Mouse (Mus musculus): ENCODE measurements around the gene Dgkh. TPM values are rescaled to one million over a fixed set of nuclear protein-coding genes. Genes with fewer than 3 reads are reported as not detected.

Dgkh gene
- total and polyA plus RNA-seq, 2 experiments: 0.24 to 1.8 TPM

GRCm38 (mm10) chr14:78533701-78534100 lies 198.9 kb downstream of the Dgkh start:
- no peak overlapping the region for H3K9ac ChIP-seq (ENCODE audit: low read depth, low read length)
- TF ChIP-seq CTCF (IDR thresholded peaks at IDR 0.05; ENCODE audit: low read depth, low read length) (no peak), POLR2A (IDR thresholded peaks at IDR 0.05; ENCODE audit: extremely low read depth, insufficient read depth, low read length) (no peak)
- H3K79me2 ChIP-seq (ENCODE audit: control insufficient read depth, insufficient read depth, low read length): peaks cover 16% of the 10 kb centered on the region; the same call in 1 of the 2 replicates
- no peak overlapping the region for H3K4me3 ChIP-seq (ENCODE audit: insufficient read depth, low read depth, low read length)
- H3K36me3 ChIP-seq (ENCODE audit: control insufficient read depth, insufficient read depth, low read length): no peaks in the 10 kb centered on the region
- no peak for DNase-seq (ENCODE audit: extremely low read depth, low read depth, low spot score)
- 82% methylated on average over 3 of the region's 3 CpGs for WGBS
- H3K27me3 ChIP-seq (ENCODE audit: control insufficient read depth, insufficient read depth, low read length): no peaks in the 10 kb centered on the region
- no peak overlapping the region for H3K27ac ChIP-seq (replicated peaks; ENCODE audit: insufficient read depth, low read depth, low read length)
- peaks cover 13% of the 10 kb centered on the region for H3K4me1 ChIP-seq (ENCODE audit: control insufficient read depth, insufficient read depth, low read length)

- Histone ChIP-seq H3K4me3 (ENCODE audit: insufficient read depth, low read depth, low read length) (no peak overlapping the region), H3K27ac (replicated peaks; ENCODE audit: insufficient read depth, low read depth, low read length) (no peak overlapping the region), H3K27me3 (ENCODE audit: control insufficient read depth, insufficient read depth, low read length) (no peaks in the 10 kb centered on the region), H3K79me2 (ENCODE audit: control insufficient read depth, insufficient read depth, low read length) (peaks cover 16% of the 10 kb centered on the region; the same call in 1 of the 2 replicates), H3K9ac (ENCODE audit: low read depth, low read length) (no peak overlapping the region), H3K36me3 (ENCODE audit: control insufficient read depth, insufficient read depth, low read length) (no peaks in the 10 kb centered on the region), H3K4me1 (ENCODE audit: control insufficient read depth, insufficient read depth, low read length) (peaks cover 16% of the 10 kb centered on the region)
- 87% methylated on average over 6 of the region's 6 CpGs for WGBS
- no peak for DNase-seq (ENCODE audit: extremely low read depth, low read depth, low spot score)
- TF ChIP-seq CTCF (IDR thresholded peaks at IDR 0.05; ENCODE audit: low read depth, low read length): no peak
- TF ChIP-seq POLR2A (IDR thresholded peaks at IDR 0.05; ENCODE audit: extremely low read depth, insufficient read depth, low read length): no peak
Observed at GRCm38 (mm10) chr14:78532345-78532744, 200.2 kb downstream of the Dgkh start.

- Histone ChIP-seq H3K79me2 (ENCODE audit: control insufficient read depth, insufficient read depth, low read length) (peaks cover 23% of the 10 kb centered on the region), H3K27ac (replicated peaks; ENCODE audit: insufficient read depth, low read depth, low read length) (no peak overlapping the region), H3K9ac (ENCODE audit: low read depth, low read length) (no peak overlapping the region), H3K4me3 (ENCODE audit: insufficient read depth, low read depth, low read length) (no peak overlapping the region), H3K36me3 (ENCODE audit: control insufficient read depth, insufficient read depth, low read length) (no peaks in the 10 kb centered on the region), H3K27me3 (ENCODE audit: control insufficient read depth, insufficient read depth, low read length) (no peaks in the 10 kb centered on the region), H3K4me1 (ENCODE audit: control insufficient read depth, insufficient read depth, low read length) (peaks cover 18% of the 10 kb centered on the region)
- no peak for DNase-seq (ENCODE audit: extremely low read depth, low read depth, low spot score)
- WGBS: 82% methylated on average over 3 of the region's 3 CpGs
- TF ChIP-seq CTCF (IDR thresholded peaks at IDR 0.05; ENCODE audit: low read depth, low read length) (no peak), POLR2A (IDR thresholded peaks at IDR 0.05; ENCODE audit: extremely low read depth, insufficient read depth, low read length) (no peak)
Observed at GRCm38 (mm10) chr14:78530256-78530655, 202.3 kb downstream of the Dgkh start.

- Histone ChIP-seq H3K79me2 (ENCODE audit: control insufficient read depth, insufficient read depth, low read length) (peaks cover 24% of the 10 kb centered on the region), H3K4me3 (ENCODE audit: insufficient read depth, low read depth, low read length) (no peak overlapping the region), H3K27me3 (ENCODE audit: control insufficient read depth, insufficient read depth, low read length) (no peaks in the 10 kb centered on the region), H3K27ac (replicated peaks; ENCODE audit: insufficient read depth, low read depth, low read length) (peak overlapping the region; percentile 35; the same call in 1 of the 2 replicates), H3K9ac (ENCODE audit: low read depth, low read length) (no peak overlapping the region), H3K36me3 (ENCODE audit: control insufficient read depth, insufficient read depth, low read length) (no peaks in the 10 kb centered on the region), H3K4me1 (ENCODE audit: control insufficient read depth, insufficient read depth, low read length) (peaks cover 18% of the 10 kb centered on the region)
- peak; percentile 57 for DNase-seq (ENCODE audit: extremely low read depth, low read depth, low spot score)
- TF ChIP-seq POLR2A (IDR thresholded peaks at IDR 0.05; ENCODE audit: extremely low read depth, insufficient read depth, low read length): no peak
- no peak for TF ChIP-seq CTCF (IDR thresholded peaks at IDR 0.05; ENCODE audit: low read depth, low read length)
- WGBS: 26% methylated on average over 8 of the region's 8 CpGs
Observed at GRCm38 (mm10) chr14:78528461-78529425, 203.8 kb downstream of the Dgkh start.

GRCm38 (mm10) chr14:78526907-78527306 lies 205.7 kb downstream of the Dgkh start:
- H3K36me3 ChIP-seq (ENCODE audit: control insufficient read depth, insufficient read depth, low read length): no peaks in the 10 kb centered on the region
- peaks cover 22% of the 10 kb centered on the region for H3K79me2 ChIP-seq (ENCODE audit: control insufficient read depth, insufficient read depth, low read length)
- WGBS: 80% methylated on average over 6 of the region's 6 CpGs
- no peak for DNase-seq (ENCODE audit: extremely low read depth, low read depth, low spot score)
- no peak overlapping the region for H3K9ac ChIP-seq (ENCODE audit: low read depth, low read length)
- H3K4me1 ChIP-seq (ENCODE audit: control insufficient read depth, insufficient read depth, low read length): peaks cover 18% of the 10 kb centered on the region
- no peak overlapping the region for H3K27ac ChIP-seq (replicated peaks; ENCODE audit: insufficient read depth, low read depth, low read length)
- no peaks in the 10 kb centered on the region for H3K27me3 ChIP-seq (ENCODE audit: control insufficient read depth, insufficient read depth, low read length)
- TF ChIP-seq POLR2A (IDR thresholded peaks at IDR 0.05; ENCODE audit: extremely low read depth, insufficient read depth, low read length): no peak
- TF ChIP-seq CTCF (IDR thresholded peaks at IDR 0.05; ENCODE audit: low read depth, low read length): no peak
- no peak overlapping the region for H3K4me3 ChIP-seq (ENCODE audit: insufficient read depth, low read depth, low read length)

GRCm38 (mm10) chr14:78526475-78526874 lies 206.1 kb downstream of the Dgkh start:
- H3K4me3 ChIP-seq (ENCODE audit: insufficient read depth, low read depth, low read length): no peak overlapping the region
- H3K4me1 ChIP-seq (ENCODE audit: control insufficient read depth, insufficient read depth, low read length): peaks cover 18% of the 10 kb centered on the region
- 27% methylated on average over 3 of the region's 3 CpGs for WGBS
- no peak overlapping the region for H3K9ac ChIP-seq (ENCODE audit: low read depth, low read length)
- TF ChIP-seq POLR2A (IDR thresholded peaks at IDR 0.05; ENCODE audit: extremely low read depth, insufficient read depth, low read length) (no peak), CTCF (IDR thresholded peaks at IDR 0.05; ENCODE audit: low read depth, low read length) (no peak)
- H3K36me3 ChIP-seq (ENCODE audit: control insufficient read depth, insufficient read depth, low read length): 0 out of 2 replicates have a peak, but pooled peaks cover 2% of the 10 kb centered on the region
- DNase-seq (ENCODE audit: extremely low read depth, low read depth, low spot score): peak; percentile 55
- peaks cover 22% of the 10 kb centered on the region for H3K79me2 ChIP-seq (ENCODE audit: control insufficient read depth, insufficient read depth, low read length)
- no peak overlapping the region for H3K27ac ChIP-seq (replicated peaks; ENCODE audit: insufficient read depth, low read depth, low read length)
- H3K27me3 ChIP-seq (ENCODE audit: control insufficient read depth, insufficient read depth, low read length): no peaks in the 10 kb centered on the region
